Mouse (Mus musculus): ENCODE measurements around the gene Prmt3. TPM values are rescaled to one million over a fixed set of nuclear protein-coding genes. Genes with fewer than 3 reads are reported as not detected.
A peak's percentile ranks its signal among the peaks of the same experiment; 100 is the strongest.

Prmt3 gene
- polyA plus RNA-seq, 1 experiment from 2014 or later, result 16.2 TPM

GRCm38 (mm10) chr7:49752730-49753506 lies 25.2 kb upstream of the Prmt3 start:
- no peak overlapping the region for H3K4me3 ChIP-seq (ENCODE audit: low read depth, low read length)
- 27% methylated on average over 25 of the region's 25 CpGs for WGBS (ENCODE audit: insufficient replicate concordance)
- peaks cover 8% of the 10 kb centered on the region; the same call in 1 of the 2 replicates for H3K4me1 ChIP-seq (ENCODE audit: insufficient read depth)
- no peak overlapping the region for H3K27ac ChIP-seq (ENCODE audit: low read depth)
- H3K9ac ChIP-seq (replicated peaks), result no peak overlapping the region
- no peaks in the 10 kb centered on the region for H3K9me3 ChIP-seq (ENCODE audit: low read length)
- ATAC-seq, result peak; percentile 33; the same call in 1 of the 2 replicates
- H3K27me3 ChIP-seq (ENCODE audit: insufficient read depth, low read length), result 0 out of 2 replicates have a peak, but pooled peaks cover 4% of the 10 kb centered on the region
- TF ChIP-seq EP300 (IDR thresholded peaks at IDR 0.05; ENCODE audit: low read depth) (no peak), CTCF (IDR thresholded peaks at IDR 0.05; ENCODE audit: low read depth) (peak; percentile 72)
- H3K4me2 ChIP-seq (ENCODE audit: low read depth, low read length), result peak overlapping the region; percentile 56
- peak; percentile 61 for DNase-seq
- no peaks in the 10 kb centered on the region for H3K36me3 ChIP-seq (replicated peaks; ENCODE audit: insufficient read depth, low read length)

GRCm38 (mm10) chr7:49754767-49755166 lies 23.4 kb upstream of the Prmt3 start:
- H3K4me2 ChIP-seq (ENCODE audit: low read depth, low read length), result no peak overlapping the region
- no peaks in the 10 kb centered on the region for H3K36me3 ChIP-seq (replicated peaks; ENCODE audit: insufficient read depth, low read length)
- no peak for ATAC-seq
- H3K4me1 ChIP-seq (ENCODE audit: insufficient read depth), result peaks cover 17% of the 10 kb centered on the region
- no peak overlapping the region for H3K4me3 ChIP-seq (ENCODE audit: low read depth, low read length)
- WGBS (ENCODE audit: insufficient replicate concordance), result 3% methylated on average over 9 of the region's 9 CpGs
- DNase-seq, result peak; percentile 64
- no peaks in the 10 kb centered on the region for H3K9me3 ChIP-seq (ENCODE audit: low read length)
- H3K9ac ChIP-seq (replicated peaks), result no peak overlapping the region
- no peak overlapping the region for H3K27ac ChIP-seq (ENCODE audit: low read depth)
- H3K27me3 ChIP-seq (ENCODE audit: insufficient read depth, low read length), result 0 out of 2 replicates have a peak, but pooled peaks cover 4% of the 10 kb centered on the region
- TF ChIP-seq CTCF (IDR thresholded peaks at IDR 0.05; ENCODE audit: low read depth) (peak; percentile 90), EP300 (IDR thresholded peaks at IDR 0.05; ENCODE audit: low read depth) (no peak)

DNA sequence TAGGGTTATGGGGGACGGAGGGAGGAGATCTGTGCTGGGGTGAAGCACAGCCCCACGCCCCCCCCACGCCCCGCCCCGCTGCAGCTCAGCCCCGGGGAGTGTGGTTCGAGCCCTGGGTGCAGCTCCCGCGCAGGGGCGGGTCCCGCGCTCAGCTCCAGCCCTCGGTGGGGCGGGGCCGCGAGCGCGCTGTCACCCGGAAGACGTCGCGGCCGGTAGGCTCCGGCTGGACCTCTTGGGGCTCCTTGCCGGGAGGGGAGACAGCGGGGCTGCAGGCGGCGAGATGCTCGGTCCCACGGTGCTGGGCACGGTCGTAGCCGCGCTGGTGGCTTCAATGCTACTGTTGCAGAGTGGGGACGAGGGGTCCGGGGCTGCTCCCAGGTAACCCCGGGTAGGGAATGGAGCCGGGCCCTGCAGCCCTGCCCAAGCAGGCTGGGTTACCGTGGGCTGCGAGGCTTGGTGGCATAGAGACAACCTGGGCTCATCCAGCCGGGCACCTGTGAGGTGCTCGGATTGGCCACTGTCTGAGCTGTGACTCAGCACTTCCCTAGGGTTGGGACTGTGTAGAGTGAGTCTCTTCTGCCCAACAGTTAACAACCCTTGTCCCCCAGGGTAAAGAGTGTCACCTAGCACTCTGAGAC lies 19.1 kb upstream of the Prmt3 start, which contains the start of gene Htatip2:
Gene Htatip2, plus strand, starts transcription at position 182 of the 638 bp plus-strand sequence.
- 2% methylated on average over 33 of the region's 42 CpGs for WGBS (ENCODE audit: insufficient replicate concordance)
- H3K9me3 ChIP-seq (ENCODE audit: low read length), result no peaks in the 10 kb centered on the region
- peak within 1 kb of the TSS; percentile 68 for H3K9ac ChIP-seq (replicated peaks)
- peak within 1 kb of the TSS; percentile 77 for H3K4me2 ChIP-seq (ENCODE audit: low read depth, low read length)
- no peak for TF ChIP-seq EP300 (IDR thresholded peaks at IDR 0.05; ENCODE audit: low read depth)
- TF ChIP-seq CTCF (IDR thresholded peaks at IDR 0.05; ENCODE audit: low read depth), result no peak
- H3K36me3 ChIP-seq (replicated peaks; ENCODE audit: insufficient read depth, low read length), result 0 out of 2 replicates have a peak, but pooled peaks cover 6% of the 10 kb centered on the region
- peak within 1 kb of the TSS; percentile 66 for H3K4me3 ChIP-seq (ENCODE audit: low read depth, low read length)
- peak within 1 kb of the TSS; percentile 81 for H3K27ac ChIP-seq (ENCODE audit: low read depth)
- H3K27me3 ChIP-seq (ENCODE audit: insufficient read depth, low read length), result no peaks in the 10 kb centered on the region
- DNase-seq, result peak; percentile 80
- H3K4me1 ChIP-seq (ENCODE audit: insufficient read depth), result peaks cover 41% of the 10 kb centered on the region
- peak; percentile 84 for ATAC-seq

DNA sequence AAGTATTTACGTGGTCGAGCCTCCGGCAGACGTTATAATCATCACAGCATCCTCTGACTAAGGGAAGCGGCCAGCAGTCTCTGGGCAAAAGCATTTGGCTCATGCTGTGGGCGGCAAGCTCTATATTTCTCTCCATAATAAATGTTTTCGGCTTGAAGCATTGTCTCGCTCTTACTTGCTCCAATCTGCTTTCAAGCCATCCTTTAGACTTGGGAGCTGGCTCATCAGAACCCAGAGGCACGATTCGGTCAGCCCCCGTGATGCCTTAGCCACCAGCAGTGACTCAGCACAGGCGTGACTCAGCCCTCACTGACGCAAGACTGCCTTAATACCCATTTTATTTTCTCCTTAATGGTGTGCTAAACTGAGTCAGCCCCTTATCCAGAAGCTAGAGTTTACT lies 15.5 kb upstream of the Prmt3 start:
- peak; percentile 39 for ATAC-seq
- H3K4me1 ChIP-seq (ENCODE audit: insufficient read depth), result peaks cover 48% of the 10 kb centered on the region
- TF ChIP-seq EP300 (IDR thresholded peaks at IDR 0.05; ENCODE audit: low read depth) (peak; percentile 66; the same call in 1 of the 2 replicates), CTCF (IDR thresholded peaks at IDR 0.05; ENCODE audit: low read depth) (no peak)
- no peaks in the 10 kb centered on the region for H3K27me3 ChIP-seq (ENCODE audit: insufficient read depth, low read length)
- H3K27ac ChIP-seq (ENCODE audit: low read depth), result peak overlapping the region; percentile 81
- H3K4me2 ChIP-seq (ENCODE audit: low read depth, low read length), result peak overlapping the region; percentile 77
- H3K9me3 ChIP-seq (ENCODE audit: low read length), result no peaks in the 10 kb centered on the region
- 65% methylated on average over 13 of the region's 13 CpGs for WGBS (ENCODE audit: insufficient replicate concordance)
- DNase-seq, result peak; percentile 72
- H3K4me3 ChIP-seq (ENCODE audit: low read depth, low read length), result peak overlapping the region; percentile 17; the same call in 1 of the 2 replicates
- H3K36me3 ChIP-seq (replicated peaks; ENCODE audit: insufficient read depth, low read length), result peaks cover 24% of the 10 kb centered on the region
- no peak overlapping the region for H3K9ac ChIP-seq (replicated peaks)

- H3K4me2 ChIP-seq (ENCODE audit: low read depth, low read length), result peak overlapping the region; percentile 77
- ATAC-seq, result peak; percentile 69
- DNase-seq, result peak; percentile 66
Measured at GRCm38 (mm10) chr7:49764011-49764716, 14.0 kb upstream of the Prmt3 start.

More at GRCm38 (mm10) chr7:49764011-49764716, 14.0 kb upstream of the Prmt3 start:
- no peaks in the 10 kb centered on the region for H3K9me3 ChIP-seq (ENCODE audit: low read length)
- WGBS (ENCODE audit: insufficient replicate concordance), result 40% methylated on average over 10 of the region's 10 CpGs
- H3K4me1 ChIP-seq (ENCODE audit: insufficient read depth), result peaks cover 44% of the 10 kb centered on the region
- H3K9ac ChIP-seq (replicated peaks), result peak overlapping the region; percentile 3; the same call in 1 of the 2 replicates
- no peaks in the 10 kb centered on the region for H3K27me3 ChIP-seq (ENCODE audit: insufficient read depth, low read length)
- H3K4me3 ChIP-seq (ENCODE audit: low read depth, low read length), result 0 out of 2 replicates have a peak overlapping the region, but pooled peaks have one; percentile 3
- H3K36me3 ChIP-seq (replicated peaks; ENCODE audit: insufficient read depth, low read length), result peaks cover 25% of the 10 kb centered on the region
- TF ChIP-seq CTCF (IDR thresholded peaks at IDR 0.05; ENCODE audit: low read depth), result no peak
- TF ChIP-seq EP300 (IDR thresholded peaks at IDR 0.05; ENCODE audit: low read depth), result peak; percentile 35; the same call in 1 of the 2 replicates
- H3K27ac ChIP-seq (ENCODE audit: low read depth), result peak overlapping the region; percentile 81
